Mouse (Mus musculus) heart, postnatal 25 days (tissue): ENCODE data around the gene Lrrc8c. TPM values are rescaled to one million over a fixed set of nuclear protein-coding genes. Genes with fewer than 3 reads are reported as not detected.
"Not testable (repeated sequence)": the region's sequence is repeated elsewhere in the genome, so short reads cannot be mapped to it uniquely, and the experiment has no call there.

Source experiments
- DNase-seq: peaks from one replicate; pipeline ENCODE4 v3.0.0; 2022; ENCODE audit warnings: low spot score
- intact Hi-C: fragments of 180-260 bp; cut with DNase I; formaldehyde crosslinking; loops from one replicate; pipeline ENCODE4 v1.15.1; 2025
- total RNA-seq, 2 experiments: library from RNA; stranded (reverse); gene quantifications; 2 replicates each; pipeline ENCODE4 v1.2.3; 2021

Gene Lrrc8c
- total RNA-seq, 2 experiments from 2014 or later, result 27.6 to 31.7 TPM

- intact Hi-C loops, result no loop called here
- no peak for DNase-seq
Observed at GRCm38 (mm10) chr5:105624257-105624656, 105.1 kb downstream of the Lrrc8c start.

DNA sequence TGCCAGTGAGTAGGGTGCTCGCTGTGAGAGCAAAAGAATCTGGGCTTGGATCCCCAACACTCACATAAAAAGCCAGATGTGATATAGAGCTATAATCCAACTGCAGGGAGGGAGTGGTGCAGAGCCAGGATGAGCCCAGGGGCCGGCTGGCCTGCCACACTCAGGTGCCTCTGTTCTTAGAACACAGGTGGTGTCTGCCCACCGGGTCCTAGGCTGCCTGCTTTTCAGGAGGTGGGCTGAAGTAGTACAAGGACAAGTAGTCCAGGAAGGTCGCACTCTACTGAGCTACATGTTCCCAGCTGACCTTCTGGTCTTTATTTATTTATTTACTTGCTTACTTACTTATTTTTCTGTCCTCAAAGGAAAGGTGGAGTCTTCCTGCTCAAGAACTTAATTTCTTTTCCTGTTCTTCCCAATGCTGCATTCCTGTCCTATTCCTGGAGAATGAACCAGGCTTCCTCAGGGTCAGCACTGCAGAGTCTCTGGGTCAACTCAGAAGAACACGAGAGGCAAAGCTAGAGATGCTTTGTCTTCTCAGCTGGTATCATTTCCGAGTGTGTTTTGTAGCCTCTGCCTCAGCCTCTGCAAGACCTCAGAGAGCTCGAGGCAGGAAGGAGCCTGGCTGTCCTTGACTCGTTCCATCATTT is 106.4 kb downstream of the Lrrc8c start:
- intact Hi-C loops, result no loop called here
- DNase-seq, result no peak

DNA sequence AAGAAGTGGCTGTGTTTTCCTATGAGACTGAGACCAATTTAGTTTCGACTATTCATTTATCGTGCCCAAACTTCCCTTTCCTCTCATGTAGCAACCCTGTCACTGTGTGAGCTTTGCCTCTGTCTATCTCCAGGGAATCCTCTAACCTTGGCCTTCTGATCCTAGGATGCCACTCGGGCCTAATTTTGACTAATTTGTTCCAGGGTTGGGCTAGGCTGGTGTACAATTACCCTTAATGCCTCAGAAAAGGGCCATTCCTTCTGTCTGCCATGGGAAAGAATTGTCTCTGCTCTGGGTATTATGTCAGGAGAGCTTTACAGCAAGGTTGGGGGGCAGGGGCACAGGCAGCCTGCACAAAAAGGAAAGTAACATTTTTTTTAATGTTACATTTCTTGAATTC is 107.2 kb downstream of the Lrrc8c start:
- intact Hi-C loops, result no loop called here
- DNase-seq, result no peak

DNA sequence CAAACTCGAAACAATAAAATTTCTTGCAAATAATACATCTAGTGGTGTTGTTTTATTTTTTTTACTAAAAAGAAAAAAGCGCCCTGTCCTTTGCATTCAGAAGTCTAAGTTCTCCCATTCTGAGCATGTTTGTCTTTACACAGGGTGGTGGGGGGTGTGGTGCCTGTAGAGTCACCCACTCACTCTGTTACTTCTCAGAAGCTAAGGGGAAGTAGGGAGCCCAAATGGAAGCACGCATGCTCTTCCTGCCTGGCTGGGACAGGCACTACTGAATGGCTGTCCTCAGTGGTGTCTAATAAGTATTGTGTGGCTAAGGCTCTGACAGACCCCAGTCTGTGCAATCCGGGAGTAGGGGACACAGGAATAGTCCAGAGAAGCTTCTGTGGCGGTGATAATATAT is 107.9 kb downstream of the Lrrc8c start:
- no peak for DNase-seq
- intact Hi-C loops, result no loop called here

- intact Hi-C loops, result no loop called here
- DNase-seq, result no peak
Observed at GRCm38 (mm10) chr5:105629955-105630354, 110.8 kb downstream of the Lrrc8c start.

- DNase-seq, result no peak
Observed at GRCm38 (mm10) chr5:105632066-105632465, 112.9 kb downstream of the Lrrc8c start.

DNA sequence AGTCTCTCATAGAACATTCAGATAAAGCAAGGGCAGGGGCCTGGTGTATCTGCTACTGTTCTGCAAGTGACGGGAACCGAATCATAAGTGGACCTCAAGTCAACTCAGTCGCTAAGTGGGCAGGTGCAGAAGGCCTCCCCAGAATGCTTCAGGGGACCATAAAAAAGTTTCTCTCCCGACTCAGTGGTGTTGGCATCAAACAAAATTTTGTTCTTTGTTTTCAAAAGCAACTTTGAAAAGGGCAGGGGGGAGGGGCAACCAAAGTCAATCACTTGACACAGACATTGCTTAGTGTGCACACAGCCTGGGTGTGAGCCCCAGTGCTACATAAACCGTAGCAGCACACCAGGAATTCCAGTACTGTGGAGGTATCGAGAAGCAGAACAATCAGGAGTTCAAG is 116.4 kb downstream of the Lrrc8c start:
- intact Hi-C loops, result no loop called here
- no peak for DNase-seq

More at GRCm38 (mm10) chr5:105632066-105632465, 112.9 kb downstream of the Lrrc8c start:
- intact Hi-C loops, result no loop called here

DNA sequence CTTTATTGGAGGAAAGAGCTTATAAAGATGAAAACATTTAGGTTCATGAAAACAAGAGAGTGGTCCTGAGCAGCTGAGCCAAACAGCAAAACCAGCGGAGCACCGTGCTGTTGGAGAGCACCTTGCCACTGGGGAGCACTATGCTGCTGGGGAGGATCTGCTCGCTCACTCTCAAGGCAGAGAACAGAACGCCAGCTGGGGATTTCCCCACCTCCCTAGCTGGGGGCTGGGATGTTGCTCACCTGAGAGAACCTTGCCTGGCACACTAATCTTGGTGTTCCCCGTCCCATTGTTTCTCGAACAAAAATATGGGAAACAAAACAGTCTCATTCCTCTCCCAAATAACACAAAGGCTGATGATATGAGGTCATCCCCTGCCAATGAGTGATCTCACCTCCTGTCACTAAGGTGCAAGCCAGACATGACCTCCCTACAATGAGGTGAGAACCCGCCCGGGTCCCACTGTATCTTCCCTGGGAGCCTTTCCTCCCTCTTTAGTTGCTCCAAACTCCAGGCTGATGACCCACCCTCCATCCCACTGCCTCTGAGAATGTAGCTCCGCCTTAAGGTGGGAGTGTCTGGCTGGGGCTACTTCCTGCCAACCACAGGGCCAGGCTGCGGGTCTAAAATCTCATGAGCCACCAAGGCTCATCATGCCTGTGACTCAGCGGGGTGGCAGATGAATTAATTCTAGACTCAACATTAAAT is 117.5 kb downstream of the Lrrc8c start:
- intact Hi-C loops, result no loop called here
- peak; percentile 40 for DNase-seq

DNA sequence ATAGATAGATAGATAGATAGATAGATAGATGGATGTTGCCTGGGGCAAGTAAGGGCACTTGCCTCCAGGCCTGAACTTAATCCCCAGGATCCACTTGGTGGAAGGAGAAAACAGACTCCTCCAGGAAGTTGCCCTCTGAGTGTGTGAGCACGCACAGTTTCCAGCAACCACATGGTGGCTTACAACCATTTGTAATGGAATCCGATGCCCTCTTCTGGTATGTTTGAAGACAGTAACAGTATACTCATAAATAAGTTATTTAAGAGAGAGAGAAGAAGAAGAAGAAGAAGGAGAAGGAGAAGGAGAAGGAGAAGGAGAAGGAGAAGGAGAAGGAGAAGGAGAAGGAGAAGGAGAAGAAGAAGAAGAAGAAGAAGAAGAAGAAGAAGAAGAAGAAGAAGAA is 119.1 kb downstream of the Lrrc8c start:
- DNase-seq, intact Hi-C loops: not testable (repeated sequence)

DNA sequence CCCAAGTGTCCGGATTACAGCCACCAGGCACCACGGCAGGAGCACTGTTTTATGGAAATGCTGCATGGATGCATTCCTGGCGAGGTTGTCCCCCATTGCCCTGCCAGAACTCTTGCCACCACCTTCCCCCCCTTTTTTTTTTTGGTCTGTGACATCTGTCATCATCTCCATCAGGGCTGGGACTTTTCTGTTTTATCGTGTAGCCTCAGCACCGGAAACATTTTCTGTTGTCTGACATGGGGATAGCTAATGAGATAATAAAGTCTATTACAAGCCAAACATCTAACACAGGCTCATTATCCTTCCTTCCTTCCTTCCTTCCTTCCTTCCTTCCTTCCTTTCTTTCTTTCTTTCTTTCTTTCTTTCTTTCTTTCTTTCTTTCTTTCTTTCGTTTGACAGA is 119.7 kb downstream of the Lrrc8c start:
- intact Hi-C loops, result no loop called here
- no peak for DNase-seq

DNA sequence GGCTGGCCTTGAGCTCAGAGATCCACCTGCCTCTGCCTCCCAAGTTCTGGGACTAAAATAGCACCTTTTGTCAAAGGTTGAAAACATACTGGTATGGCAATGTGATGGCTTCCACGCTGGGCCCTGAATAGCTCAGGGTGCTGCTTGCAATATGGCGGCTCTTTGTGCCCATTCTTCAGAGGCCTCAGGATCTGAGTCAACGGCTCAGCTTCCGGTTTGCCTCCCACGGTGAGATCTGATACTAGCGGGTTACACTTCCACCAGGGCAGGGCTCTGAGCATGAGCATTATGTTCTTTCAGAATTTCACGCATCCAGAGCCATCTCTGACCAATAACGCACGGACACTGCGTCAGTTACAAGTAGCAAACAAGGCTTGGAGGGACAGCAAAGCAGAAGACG is 120.2 kb downstream of the Lrrc8c start:
- intact Hi-C loops, result no loop called here
- no peak for DNase-seq

DNA sequence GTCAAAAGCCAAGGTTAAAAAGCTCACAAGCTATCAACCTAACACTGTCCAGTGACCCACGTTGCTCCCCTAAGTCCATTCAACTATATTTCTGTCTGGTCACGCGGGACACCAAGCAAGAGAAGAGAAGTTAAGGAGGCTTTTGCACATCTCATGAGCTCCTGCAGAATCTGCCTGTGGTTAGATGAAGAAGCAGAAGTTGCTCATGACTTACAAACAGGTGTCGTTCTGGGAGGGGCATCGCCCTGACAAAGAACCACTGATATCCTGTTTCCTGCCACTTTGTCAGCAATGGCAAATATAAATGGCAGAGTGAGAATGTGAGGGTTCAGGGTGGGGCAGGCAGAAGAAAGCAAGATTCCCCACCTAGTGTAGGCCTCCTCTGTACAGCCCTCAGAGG is 123.3 kb downstream of the Lrrc8c start:
- DNase-seq, result no peak
- intact Hi-C loops, result no loop called here

GRCm38 (mm10) chr5:105643276-105643675 is 124.1 kb downstream of the Lrrc8c start:
- DNase-seq, result no peak
- intact Hi-C loops, result no loop called here

- no peak for DNase-seq
- intact Hi-C loops, result no loop called here
Observed at GRCm38 (mm10) chr5:105644195-105644594, 125.0 kb downstream of the Lrrc8c start.

DNA sequence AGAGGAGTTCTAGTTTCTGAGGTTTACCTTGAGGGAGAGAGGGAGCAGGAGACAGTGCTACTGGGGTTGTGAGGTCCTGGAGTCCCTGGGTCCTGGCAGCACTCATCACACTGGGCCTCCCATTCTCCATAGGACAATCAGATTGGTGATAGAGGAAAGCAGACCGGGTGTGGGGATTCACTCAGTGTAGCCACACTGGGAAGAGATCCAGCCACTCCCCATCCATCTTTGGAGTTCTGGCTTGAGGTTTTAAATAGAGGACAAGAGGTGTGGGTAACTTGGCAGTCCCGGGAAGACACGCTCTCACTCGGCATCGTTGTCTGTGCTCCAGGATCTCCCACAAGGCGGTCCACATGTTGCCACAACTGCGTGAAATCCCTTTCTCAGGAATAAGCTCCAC is 127.9 kb downstream of the Lrrc8c start:
- no peak for DNase-seq
- intact Hi-C loops, result no loop called here

- intact Hi-C loops, result loop anchor here (2.0 kb wide), 2 partner anchors 26 to 62 kb away; no protein-coding TSS in a partner anchor
- peak; percentile 34 for DNase-seq
Observed at GRCm38 (mm10) chr5:105648648-105649287, 129.6 kb downstream of the Lrrc8c start.

DNA sequence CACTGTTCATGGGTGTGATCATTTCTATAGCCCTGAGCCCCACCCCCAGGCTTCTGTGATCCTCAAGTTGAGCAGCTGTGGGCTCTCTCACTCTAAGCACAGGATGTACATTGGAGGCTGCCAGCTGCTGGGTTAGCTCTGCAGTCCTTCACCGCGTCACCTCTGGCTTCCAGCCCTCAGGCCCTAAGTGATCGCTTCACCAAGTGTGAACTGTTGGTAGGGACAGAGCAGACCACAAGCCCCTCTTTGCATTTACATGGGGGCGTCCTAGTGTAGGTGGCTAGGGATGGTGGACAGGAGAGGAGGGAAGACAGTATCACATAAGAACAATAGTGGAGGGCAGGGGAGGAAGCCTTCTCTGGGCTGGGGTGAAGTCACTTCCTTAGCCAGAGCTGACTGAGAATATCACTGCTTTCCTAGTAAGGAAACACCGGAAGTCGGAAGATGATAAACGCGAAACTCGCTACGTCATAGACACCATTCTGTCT is 130.4 kb downstream of the Lrrc8c start:
- intact Hi-C loops, result loop anchor here (2.0 kb wide), 2 partner anchors 27 to 63 kb away; no protein-coding TSS in a partner anchor
- DNase-seq, result peak; percentile 37

DNA sequence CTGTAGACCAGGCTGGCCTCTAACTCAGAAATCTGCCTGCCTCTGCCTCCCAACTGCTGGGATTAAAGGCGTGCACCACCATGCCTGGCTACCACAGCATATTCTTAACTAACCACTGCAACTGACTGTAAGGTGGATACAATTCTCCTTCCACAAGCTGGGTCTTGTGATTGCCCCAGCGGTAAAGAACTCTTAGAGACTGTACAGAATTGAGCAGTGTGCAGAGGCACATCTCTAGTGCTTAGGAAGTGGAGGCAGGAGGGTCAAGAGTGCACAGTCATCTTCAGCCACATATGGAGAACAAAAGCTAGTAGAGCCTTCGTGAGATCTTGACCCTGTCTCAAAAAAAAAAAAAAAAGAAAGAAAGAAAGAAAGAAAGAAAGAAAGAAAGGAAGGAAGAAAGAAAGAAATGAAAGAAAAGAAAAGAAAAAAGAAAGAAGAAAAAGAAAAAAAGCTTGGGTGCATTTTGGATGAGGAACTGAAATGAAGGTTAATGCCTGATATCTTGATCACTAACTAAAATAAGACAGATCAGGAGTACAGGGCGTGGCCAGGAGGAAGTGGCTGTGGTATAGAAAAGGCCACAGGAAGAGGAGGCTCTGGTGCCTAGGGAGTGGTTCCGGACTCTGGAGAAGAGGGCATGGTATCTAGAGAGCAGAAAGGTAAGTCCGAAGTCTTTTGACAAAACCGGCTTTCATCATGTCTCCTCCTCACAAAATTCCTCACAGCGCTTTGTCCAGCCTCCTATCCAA is 131.7 kb downstream of the Lrrc8c start:
- intact Hi-C loops, result no loop called here
- DNase-seq, result no peak

DNA sequence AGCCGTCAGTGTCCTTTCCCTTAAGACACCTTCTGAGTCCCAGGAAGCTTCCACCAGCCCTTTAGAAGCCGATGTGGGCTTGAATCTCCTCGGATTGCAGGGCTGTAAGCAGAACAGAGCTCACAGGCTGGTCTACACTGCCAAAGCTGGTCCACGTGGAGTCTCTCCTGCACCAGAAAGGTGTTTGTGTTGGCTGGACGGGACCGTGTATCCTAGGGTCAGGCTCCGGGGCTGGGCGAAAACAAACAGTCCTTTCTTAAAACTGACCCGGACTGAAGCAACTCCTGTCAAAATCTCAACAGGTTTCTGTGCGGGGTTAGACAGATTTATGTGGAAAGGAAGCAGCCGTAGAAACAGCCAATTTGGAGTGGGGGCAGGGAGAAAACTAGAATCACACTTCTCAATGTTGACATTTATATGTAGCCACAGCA is 132.4 kb downstream of the Lrrc8c start:
- intact Hi-C loops, result no loop called here

More for the DNA sequence above, 132.4 kb downstream of the Lrrc8c start:
- no peak for DNase-seq
